Mouse (Mus musculus): ENCODE measurements at regions not wholly inside any gene's neighbourhood (a gene's known extent, or its start where the extent isn't known, plus 50 kb on each side); places are given as distances from the start of the nearest gene placed in this dataset.

GRCm38 (mm10) chr3:62985033-62985432, 256.3 kb upstream of the Mme start:
- no peak for DNase-seq (ENCODE audit: low read depth)

GRCm38 (mm10) chr3:62976906-62977305, 264.4 kb upstream of the Mme start:
- DNase-seq (ENCODE audit: low read depth) = no peak

- DNase-seq (ENCODE audit: low read depth) = no peak
These were observed 278.1 kb upstream of the Mme start for GRCm38 (mm10) chr3:62963244-62963643.

GRCm38 (mm10) chr3:62962608-62963007, 278.7 kb upstream of the Mme start:
- peak; percentile 15 for DNase-seq (ENCODE audit: low read depth)

GRCm38 (mm10) chr3:62945356-62945755, 296.0 kb upstream of the Mme start:
- peak; percentile 62 for DNase-seq (ENCODE audit: low read depth)

GRCm38 (mm10) chr3:62938601-62939000, 302.7 kb upstream of the Mme start:
- DNase-seq (ENCODE audit: low read depth) = no peak

- peak; percentile 38 for DNase-seq (ENCODE audit: low read depth)
These were observed 316.9 kb upstream of the Mme start for GRCm38 (mm10) chr3:62924441-62924840.

GRCm38 (mm10) chr3:62916899-62917298, 312.0 kb upstream of the Gpr149 start:
- no peak for DNase-seq (ENCODE audit: low read depth)

GRCm38 (mm10) chr3:62885104-62885503, 280.2 kb upstream of the Gpr149 start:
- DNase-seq (ENCODE audit: low read depth) = no peak

- no peak for DNase-seq (ENCODE audit: low read depth)
These were observed 277.6 kb upstream of the Gpr149 start for GRCm38 (mm10) chr3:62882310-62883073.

GRCm38 (mm10) chr3:62860731-62861130, 255.8 kb upstream of the Gpr149 start:
- DNase-seq (ENCODE audit: low read depth) = peak; percentile 7

GRCm38 (mm10) chr3:62835695-62836476, 230.9 kb upstream of the Gpr149 start:
- DNase-seq (ENCODE audit: low read depth) = no peak

GRCm38 (mm10) chr3:62823892-62824291, 219.0 kb upstream of the Gpr149 start:
- peak; percentile 51 for DNase-seq (ENCODE audit: low read depth)

- no peak for DNase-seq (ENCODE audit: low read depth)
These were observed 196.1 kb upstream of the Gpr149 start for GRCm38 (mm10) chr3:62801044-62801443.

GRCm38 (mm10) chr3:62786233-62786632, 181.3 kb upstream of the Gpr149 start:
- DNase-seq (ENCODE audit: low read depth) = no peak
